Mouse (Mus musculus): ENCODE measurements around the gene Ckb.

- TF ChIP-seq CTCF (IDR thresholded peaks at IDR 0.05; ENCODE audit: control insufficient read depth, insufficient read depth, insufficient replicate concordance, low read depth, low read length) (no peak), POLR2A (IDR thresholded peaks at IDR 0.05; ENCODE audit: control insufficient read depth, low read depth, low read length) (no peak)
Measured at GRCm38 (mm10) chr12:111665041-111665880, 6.9 kb downstream of the Ckb start.

All from testis, adult 2 months (tissue).